Mouse (Mus musculus): ENCODE measurements at regions not wholly inside any gene's neighbourhood (a gene's known extent, or its start where the extent isn't known, plus 50 kb on each side); places are given as distances from the start of the nearest gene placed in this dataset.

GRCm38 (mm10) chr3:147976069-147976468, 1014.3 kb downstream of the Adgrl2 start:
- no peak for TF ChIP-seq CTCF (IDR thresholded peaks at IDR 0.05; ENCODE audit: borderline replicate concordance, extremely low read depth, insufficient read depth, insufficient read length)
- TF ChIP-seq POLR2A (IDR thresholded peaks at IDR 0.05; ENCODE audit: borderline replicate concordance, extremely low read depth, insufficient read depth, insufficient read length, poor library complexity, severe bottlenecking) = no peak
